Mouse (Mus musculus) embryonic fibroblast, embryonic 13.5 days (primary cell): ENCODE data around the gene Flot1.

ENCODE experiments used
- CTCF ChIP-seq: IDR thresholded peaks from 2 replicates; pipeline ENCODE4 v1.5.1; 2011; ENCODE audit warnings: mild to moderate bottlenecking, control low read depth, low read length, moderate library complexity, borderline replicate concordance; ENCODE audit not compliant: insufficient read depth
- POLR2A ChIP-seq: IDR thresholded peaks from 2 replicates; pipeline ENCODE4 v1.6.1; 2011; ENCODE audit warnings: low read depth, mild to moderate bottlenecking, control low read depth, low read length, moderate library complexity

GRCm38 (mm10) chr17:35874721-35875120 lies 51.7 kb downstream of the Flot1 start:
- TF ChIP-seq POLR2A (no peak), CTCF (no peak)
